Mouse (Mus musculus): Measurements from ENCODE around the gene Armc3. TPM values are rescaled to one million over a fixed set of nuclear protein-coding genes. Genes with fewer than 3 reads are reported as not detected.

Armc3 gene
- 1.1 and 1.6 TPM in 2 replicates for polyA plus RNA-seq (2014; fragmentation: Nextera tagmentation; extraction: Ambion mirVana)

- DNase-seq, result peak; percentile 95
- H3K4me1 ChIP-seq (ENCODE audit: control insufficient read depth, insufficient read depth, low read length), result peaks cover 4% of the 10 kb centered on the region
- no peaks in the 10 kb centered on the region for H3K27me3 ChIP-seq (ENCODE audit: control insufficient read depth, insufficient read depth, low read length)
- H3K27ac ChIP-seq (replicated peaks; ENCODE audit: low read depth, low read length), result peak within 1 kb of the TSS; percentile 70
- H3K4me3 ChIP-seq (replicated peaks; ENCODE audit: low read depth, low read length), result peak within 1 kb of the TSS; percentile 38
- peak within 1 kb of the TSS; percentile 65 for H3K4me2 ChIP-seq (ENCODE audit: low read length)
- no peaks in the 10 kb centered on the region for H3K36me3 ChIP-seq (ENCODE audit: control insufficient read depth, insufficient read depth, low read length)
- WGBS, result 16% methylated on average over 24 of the region's 24 CpGs
- ATAC-seq (ENCODE audit: low FRiP score, low TSS enrichment), result peak; percentile 97
- peak within 1 kb of the TSS; percentile 50 for H3K9ac ChIP-seq (replicated peaks; ENCODE audit: low read length)
- H3K9me3 ChIP-seq (ENCODE audit: control insufficient read depth, low read length), result no peaks in the 10 kb centered on the region
These were observed at the start of gene Armc3 for GRCm38 (mm10) chr2:19198452-19199365. Armc3 (plus strand) TSS chr2:19199302.

DNA sequence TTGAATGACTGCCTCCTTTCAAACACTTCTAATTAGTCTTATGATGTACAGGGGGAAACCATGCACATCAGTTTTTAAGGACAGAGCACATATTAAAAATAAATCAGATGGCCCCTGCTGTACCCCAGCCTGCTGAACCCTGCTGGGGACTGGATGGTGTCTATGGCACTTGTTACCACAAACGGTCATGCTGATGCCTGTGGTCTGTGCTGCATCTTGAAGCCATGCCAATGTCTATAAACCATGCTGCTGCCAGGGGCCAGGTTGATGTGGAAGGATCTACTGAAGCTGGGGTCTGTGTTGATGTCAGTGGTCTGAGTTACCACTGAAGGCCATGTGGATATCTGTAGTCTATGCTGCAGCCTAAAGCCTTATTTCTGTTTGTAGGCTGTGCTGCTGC lies 46.4 kb upstream of the Armc3 start:
- WGBS, result 91% methylated on average over 1 of the region's 1 CpGs
- H3K27me3 ChIP-seq (ENCODE audit: control insufficient read depth, insufficient read depth, low read length), result no peaks in the 10 kb centered on the region
- H3K9ac ChIP-seq (replicated peaks; ENCODE audit: low read length), result no peak overlapping the region
- no peaks in the 10 kb centered on the region for H3K9me3 ChIP-seq (ENCODE audit: control insufficient read depth, low read length)
- H3K4me1 ChIP-seq (ENCODE audit: control insufficient read depth, insufficient read depth, low read length), result no peaks in the 10 kb centered on the region
- H3K27ac ChIP-seq (replicated peaks; ENCODE audit: low read depth, low read length), result no peak overlapping the region
- H3K4me3 ChIP-seq (replicated peaks; ENCODE audit: low read depth, low read length), result no peak overlapping the region
- no peaks in the 10 kb centered on the region for H3K36me3 ChIP-seq (ENCODE audit: control insufficient read depth, insufficient read depth, low read length)
- no peak for ATAC-seq (ENCODE audit: low FRiP score, low TSS enrichment)
- H3K4me2 ChIP-seq (ENCODE audit: low read length), result no peak overlapping the region
- DNase-seq, result no peak

DNA sequence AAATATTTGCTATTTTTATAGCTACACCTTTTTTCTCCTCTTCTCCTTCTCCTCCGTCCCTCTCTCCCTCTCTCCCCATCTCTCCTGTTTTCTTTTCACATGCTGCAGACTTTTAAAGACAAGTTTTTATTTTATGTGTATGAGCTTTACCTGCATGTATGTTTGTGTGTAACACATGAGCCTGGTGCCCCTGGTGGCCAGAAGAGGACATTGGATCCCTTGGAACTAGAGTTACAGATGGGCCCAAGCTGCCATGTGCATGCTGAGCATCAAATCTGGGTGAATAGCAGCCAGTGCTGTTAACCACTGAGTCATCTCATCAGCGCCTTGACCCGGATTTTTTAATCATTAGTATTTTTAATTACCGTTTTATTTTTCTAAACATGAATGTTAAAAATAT lies 42.9 kb upstream of the Armc3 start:
- no peak overlapping the region for H3K4me3 ChIP-seq (replicated peaks; ENCODE audit: low read depth, low read length)
- H3K27ac ChIP-seq (replicated peaks; ENCODE audit: low read depth, low read length), result no peak overlapping the region
- 72% methylated on average over 4 of the region's 4 CpGs for WGBS
- H3K4me2 ChIP-seq (ENCODE audit: low read length), result no peak overlapping the region
- DNase-seq (peak; percentile 52), ATAC-seq (ENCODE audit: low FRiP score, low TSS enrichment) (no peak)
- H3K36me3 ChIP-seq (ENCODE audit: control insufficient read depth, insufficient read depth, low read length), result no peaks in the 10 kb centered on the region
- no peaks in the 10 kb centered on the region for H3K27me3 ChIP-seq (ENCODE audit: control insufficient read depth, insufficient read depth, low read length)
- no peaks in the 10 kb centered on the region for H3K9me3 ChIP-seq (ENCODE audit: control insufficient read depth, low read length)
- H3K9ac ChIP-seq (replicated peaks; ENCODE audit: low read length), result no peak overlapping the region
- H3K4me1 ChIP-seq (ENCODE audit: control insufficient read depth, insufficient read depth, low read length), result no peaks in the 10 kb centered on the region

DNA sequence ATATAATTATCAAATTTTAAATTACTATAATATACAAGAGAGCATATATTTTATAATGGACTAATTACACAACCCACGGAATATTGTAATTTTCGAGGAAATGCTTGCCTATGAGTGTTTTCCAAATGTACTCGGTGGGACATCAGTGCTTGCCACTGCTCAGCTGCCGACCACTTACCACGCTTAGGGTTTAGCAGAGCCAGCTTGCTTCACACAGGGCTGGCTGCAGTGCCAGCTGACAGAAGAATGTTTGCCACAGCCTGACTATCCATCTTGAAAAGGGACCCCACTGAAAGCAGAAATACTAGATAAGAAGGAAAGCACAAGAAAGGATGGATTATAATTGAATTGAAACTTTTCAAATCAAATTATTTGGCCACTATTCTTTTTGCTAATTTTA lies 39.6 kb upstream of the Armc3 start:
- Histone ChIP-seq H3K4me3 (replicated peaks; ENCODE audit: low read depth, low read length) (no peak overlapping the region), H3K36me3 (ENCODE audit: control insufficient read depth, insufficient read depth, low read length) (no peaks in the 10 kb centered on the region), H3K4me2 (ENCODE audit: low read length) (no peak overlapping the region), H3K27ac (replicated peaks; ENCODE audit: low read depth, low read length) (no peak overlapping the region), H3K27me3 (ENCODE audit: control insufficient read depth, insufficient read depth, low read length) (no peaks in the 10 kb centered on the region), H3K9me3 (ENCODE audit: control insufficient read depth, low read length) (no peaks in the 10 kb centered on the region), H3K9ac (replicated peaks; ENCODE audit: low read length) (no peak overlapping the region), H3K4me1 (ENCODE audit: control insufficient read depth, insufficient read depth, low read length) (no peaks in the 10 kb centered on the region)
- DNase-seq, result peak; percentile 27
- ATAC-seq (ENCODE audit: low FRiP score, low TSS enrichment), result no peak
- 63% methylated on average over 5 of the region's 5 CpGs for WGBS

GRCm38 (mm10) chr2:19160368-19161114 lies 38.6 kb upstream of the Armc3 start:
- Histone ChIP-seq H3K4me3 (replicated peaks; ENCODE audit: low read depth, low read length) (no peak overlapping the region), H3K4me2 (ENCODE audit: low read length) (no peak overlapping the region), H3K27me3 (ENCODE audit: control insufficient read depth, insufficient read depth, low read length) (no peaks in the 10 kb centered on the region), H3K9ac (replicated peaks; ENCODE audit: low read length) (no peak overlapping the region), H3K27ac (replicated peaks; ENCODE audit: low read depth, low read length) (no peak overlapping the region), H3K9me3 (ENCODE audit: control insufficient read depth, low read length) (no peaks in the 10 kb centered on the region), H3K4me1 (ENCODE audit: control insufficient read depth, insufficient read depth, low read length) (no peaks in the 10 kb centered on the region), H3K36me3 (ENCODE audit: control insufficient read depth, insufficient read depth, low read length) (no peaks in the 10 kb centered on the region)
- WGBS, result 16% methylated on average over 8 of the region's 8 CpGs
- DNase-seq (no peak), ATAC-seq (ENCODE audit: low FRiP score, low TSS enrichment) (no peak)

DNA sequence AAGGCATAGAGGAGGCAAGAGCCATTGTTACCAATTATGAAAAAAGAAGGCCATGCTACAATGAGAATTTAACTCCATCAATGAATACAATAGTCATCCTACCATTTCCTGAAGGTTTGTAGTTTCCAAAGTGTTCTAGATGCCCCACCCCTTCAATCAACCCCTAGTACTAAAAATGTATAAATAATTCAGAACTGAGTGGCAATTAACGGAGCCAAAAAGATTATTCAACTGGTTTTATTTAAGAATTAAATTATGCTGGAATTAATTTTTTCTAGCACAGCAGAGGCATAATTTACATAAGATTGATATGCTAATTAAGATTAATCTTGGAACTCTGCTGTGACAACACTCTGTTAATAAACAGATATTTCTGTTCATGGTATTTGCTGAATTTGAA lies 34.9 kb upstream of the Armc3 start:
- Histone ChIP-seq H3K27ac (replicated peaks; ENCODE audit: low read depth, low read length) (no peak overlapping the region), H3K4me2 (ENCODE audit: low read length) (no peak overlapping the region), H3K4me3 (replicated peaks; ENCODE audit: low read depth, low read length) (no peak overlapping the region), H3K9me3 (ENCODE audit: control insufficient read depth, low read length) (no peaks in the 10 kb centered on the region), H3K36me3 (ENCODE audit: control insufficient read depth, insufficient read depth, low read length) (no peaks in the 10 kb centered on the region), H3K27me3 (ENCODE audit: control insufficient read depth, insufficient read depth, low read length) (no peaks in the 10 kb centered on the region), H3K9ac (replicated peaks; ENCODE audit: low read length) (no peak overlapping the region), H3K4me1 (ENCODE audit: control insufficient read depth, insufficient read depth, low read length) (no peaks in the 10 kb centered on the region)
- no peak for ATAC-seq (ENCODE audit: low FRiP score, low TSS enrichment)
- 44% methylated on average over 1 of the region's 1 CpGs for WGBS
- peak; percentile 30 for DNase-seq

DNA sequence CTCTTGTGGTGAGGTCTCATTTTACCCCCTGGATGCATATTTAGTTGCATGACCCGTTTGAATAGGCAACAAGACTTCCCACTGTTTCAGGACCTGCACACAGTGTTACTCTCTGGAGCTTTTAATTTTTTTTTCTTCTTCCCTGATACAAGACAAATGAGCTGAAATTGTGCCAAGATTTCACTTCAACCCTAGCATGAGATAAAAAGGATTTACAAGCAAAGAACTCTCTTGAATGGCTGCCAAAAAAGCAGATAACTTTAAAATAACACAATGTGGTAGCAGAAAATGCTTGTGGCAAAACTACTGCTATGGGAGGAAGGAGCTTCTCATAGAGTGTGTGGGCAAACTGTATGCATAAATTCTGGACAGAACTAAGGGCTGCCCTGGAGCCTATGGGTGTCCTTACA lies 22.3 kb upstream of the Armc3 start:
- WGBS, result 10% methylated on average over 1 of the region's 1 CpGs
- Histone ChIP-seq H3K9me3 (ENCODE audit: control insufficient read depth, low read length) (no peaks in the 10 kb centered on the region), H3K4me1 (ENCODE audit: control insufficient read depth, insufficient read depth, low read length) (no peaks in the 10 kb centered on the region), H3K4me2 (ENCODE audit: low read length) (no peak overlapping the region), H3K27ac (replicated peaks; ENCODE audit: low read depth, low read length) (no peak overlapping the region), H3K27me3 (ENCODE audit: control insufficient read depth, insufficient read depth, low read length) (no peaks in the 10 kb centered on the region; the same call in none of the 2 replicates), H3K36me3 (ENCODE audit: control insufficient read depth, insufficient read depth, low read length) (no peaks in the 10 kb centered on the region), H3K4me3 (replicated peaks; ENCODE audit: low read depth, low read length) (no peak overlapping the region), H3K9ac (replicated peaks; ENCODE audit: low read length) (no peak overlapping the region)
- ATAC-seq (ENCODE audit: low FRiP score, low TSS enrichment) (no peak), DNase-seq (peak; percentile 72)

DNA sequence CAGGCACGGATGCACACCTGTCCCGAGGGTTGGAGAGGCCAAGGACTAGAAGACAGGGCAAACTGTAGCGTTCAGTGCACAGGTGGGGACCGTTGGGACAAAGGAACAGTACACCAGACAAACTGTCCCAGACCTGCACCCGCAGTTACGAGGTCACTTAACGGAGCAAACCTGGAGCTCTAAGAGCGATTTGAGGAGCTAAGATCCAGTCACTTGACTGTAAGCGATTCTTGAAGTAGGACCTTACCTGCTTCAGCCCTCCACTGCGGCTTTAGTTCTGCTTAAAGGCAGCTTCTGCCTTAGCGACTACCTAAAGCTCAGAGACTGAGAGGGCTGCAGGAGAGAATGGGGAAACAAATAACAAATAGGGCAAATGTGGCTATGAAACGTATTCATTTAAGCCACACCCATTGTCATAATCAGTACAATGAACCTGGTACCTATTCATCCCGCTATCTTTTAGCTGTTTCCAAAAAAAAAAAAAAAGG lies 308 bp downstream of the Armc3 start:
- Histone ChIP-seq H3K9me3 (ENCODE audit: control insufficient read depth, low read length) (no peaks in the 10 kb centered on the region), H3K4me2 (ENCODE audit: low read length) (peak overlapping the region; percentile 65), H3K27ac (replicated peaks; ENCODE audit: low read depth, low read length) (no peak overlapping the region), H3K9ac (replicated peaks; ENCODE audit: low read length) (peak overlapping the region; percentile 50; the same call in 1 of the 2 replicates), H3K4me3 (replicated peaks; ENCODE audit: low read depth, low read length) (peak overlapping the region; percentile 38), H3K4me1 (ENCODE audit: control insufficient read depth, insufficient read depth, low read length) (peaks cover 4% of the 10 kb centered on the region), H3K27me3 (ENCODE audit: control insufficient read depth, insufficient read depth, low read length) (no peaks in the 10 kb centered on the region), H3K36me3 (ENCODE audit: control insufficient read depth, insufficient read depth, low read length) (no peaks in the 10 kb centered on the region)
- 24% methylated on average over 13 of the region's 13 CpGs for WGBS
- ATAC-seq (ENCODE audit: low FRiP score, low TSS enrichment), result peak; percentile 27; the same call in 1 of the 2 replicates
- DNase-seq, result no peak
